Mouse (Mus musculus): ENCODE measurements around the gene Rad17.

- TF ChIP-seq CTCF (IDR thresholded peaks at IDR 0.05; ENCODE audit: low read depth, low read length) (no peak), POLR2A (IDR thresholded peaks at IDR 0.05; ENCODE audit: borderline replicate concordance, low read depth, low read length) (no peak)
Observed at GRCm38 (mm10) chr13:100617583-100617982, 33.3 kb downstream of the Rad17 start.
